Mouse (Mus musculus) cortical plate, adult 2 months (tissue): ENCODE results near the gene Dph3. TPM values are rescaled to one million over a fixed set of nuclear protein-coding genes. Genes with fewer than 3 reads are reported as not detected.
"Not testable (repeated sequence)": the region's sequence is repeated elsewhere in the genome, so short reads cannot be mapped to it uniquely, and the experiment has no call there.

ENCODE experiments used
- H3K27ac ChIP-seq: fragments of 200-500 bp; 2 replicates; pipeline ENCODE4 v1.5.1; 2012; ENCODE audit warnings: low read length, control low read depth, inconsistent platforms; ENCODE audit not compliant: insufficient read depth
- H3K4me1 ChIP-seq: fragments of 200-500 bp; 2 replicates; pipeline ENCODE4 v1.6.1; 2011; ENCODE audit warnings: low read length; ENCODE audit not compliant: control insufficient read depth, insufficient read depth
- H3K4me3 ChIP-seq: fragments of 200-500 bp; 2 replicates; pipeline ENCODE4 v1.5.1; 2011; ENCODE audit warnings: mild to moderate bottlenecking, low read length, control low read depth; ENCODE audit not compliant: insufficient read depth
- CTCF ChIP-seq: fragments of 200-500 bp; IDR thresholded peaks from 2 replicates; pipeline ENCODE4 v1.5.1; 2011; ENCODE audit warnings: mild to moderate bottlenecking, control low read depth, low read length; ENCODE audit not compliant: insufficient read depth; ENCODE audit errors: extremely low read depth
- POLR2A ChIP-seq: fragments of 200-500 bp; IDR thresholded peaks from 2 replicates; pipeline ENCODE4 v1.6.1; 2011; ENCODE audit warnings: mild to moderate bottlenecking, low read length, control low read depth; ENCODE audit not compliant: insufficient read depth; ENCODE audit errors: extremely low read depth
- polyA plus RNA-seq: library from polyadenylated mRNA; depleted of rRNA; stranded (reverse); fragments of >200 nt; gene quantifications from 2 replicates; pipeline ENCODE4 v1.2.3, GENCODE M21; 2012

The Dph3 gene
- polyA plus RNA-seq, 1 experiment, result 41.9 TPM

GRCm38 (mm10) chr14:32105663-32106062 is 20.1 kb upstream of the Dph3 start:
- Histone ChIP-seq H3K4me1 (no peaks in the 10 kb centered on the region), H3K27ac (no peak overlapping the region), H3K4me3 (no peak overlapping the region)
- TF ChIP-seq POLR2A (no peak), CTCF (no peak)

- TF ChIP-seq CTCF (no peak), POLR2A (no peak)
- H3K4me3 ChIP-seq, result no peak overlapping the region
- H3K27ac ChIP-seq, result no peak overlapping the region
- no peaks in the 10 kb centered on the region for H3K4me1 ChIP-seq
Measured at GRCm38 (mm10) chr14:32103556-32103955, 18.0 kb upstream of the Dph3 start.

GRCm38 (mm10) chr14:32098951-32099350 is 13.4 kb upstream of the Dph3 start:
- H3K4me1 ChIP-seq, result no peaks in the 10 kb centered on the region
- no peak overlapping the region for H3K4me3 ChIP-seq
- TF ChIP-seq CTCF (no peak), POLR2A (no peak)
- H3K27ac ChIP-seq, result no peak overlapping the region

- TF ChIP-seq POLR2A, result no peak
- TF ChIP-seq CTCF, result no peak
- no peaks in the 10 kb centered on the region for H3K4me1 ChIP-seq
Measured at GRCm38 (mm10) chr14:32097691-32098090, 12.2 kb upstream of the Dph3 start.

GRCm38 (mm10) chr14:32096740-32097139 is 11.2 kb upstream of the Dph3 start:
- no peak for TF ChIP-seq CTCF
- TF ChIP-seq POLR2A, result no peak
- Histone ChIP-seq H3K4me1 (no peaks in the 10 kb centered on the region), H3K27ac (no peak overlapping the region), H3K4me3 (no peak overlapping the region)

More at GRCm38 (mm10) chr14:32097691-32098090, 12.2 kb upstream of the Dph3 start:
- Histone ChIP-seq H3K27ac (no peak overlapping the region), H3K4me3 (no peak overlapping the region)

- no peak overlapping the region for H3K27ac ChIP-seq
- no peak overlapping the region for H3K4me3 ChIP-seq
- no peak for TF ChIP-seq POLR2A
- no peak for TF ChIP-seq CTCF
- H3K4me1 ChIP-seq, result no peaks in the 10 kb centered on the region
Measured at GRCm38 (mm10) chr14:32095646-32096045, 10.1 kb upstream of the Dph3 start.

- Histone ChIP-seq H3K4me1 (no peaks in the 10 kb centered on the region), H3K27ac (no peak overlapping the region), H3K4me3 (no peak overlapping the region)
- no peak for TF ChIP-seq CTCF
- TF ChIP-seq POLR2A, result no peak
Measured at GRCm38 (mm10) chr14:32093500-32094117, 8.1 kb upstream of the Dph3 start.

GRCm38 (mm10) chr14:32093018-32093417 is 7.5 kb upstream of the Dph3 start:
- no peaks in the 10 kb centered on the region for H3K4me1 ChIP-seq
- TF ChIP-seq CTCF (no peak), POLR2A (no peak)
- H3K27ac ChIP-seq, result no peak overlapping the region
- no peak overlapping the region for H3K4me3 ChIP-seq

- H3K4me3 ChIP-seq, result no peak overlapping the region
- no peaks in the 10 kb centered on the region for H3K4me1 ChIP-seq
- no peak for TF ChIP-seq CTCF
- no peak for TF ChIP-seq POLR2A
- no peak overlapping the region for H3K27ac ChIP-seq
Measured at GRCm38 (mm10) chr14:32091704-32092103, 6.2 kb upstream of the Dph3 start.

GRCm38 (mm10) chr14:32091124-32091523 is 5.6 kb upstream of the Dph3 start:
- H3K4me1 ChIP-seq, result peaks cover 1% of the 10 kb centered on the region; the same call in 1 of the 2 replicates
- H3K4me3 ChIP-seq, result no peak overlapping the region

GRCm38 (mm10) chr14:32087584-32088248 is 2.2 kb upstream of the Dph3 start:
- not testable (repeated sequence) for H3K4me3 ChIP-seq

More at GRCm38 (mm10) chr14:32091124-32091523, 5.6 kb upstream of the Dph3 start:
- TF ChIP-seq CTCF, result no peak
- no peak for TF ChIP-seq POLR2A
- H3K27ac ChIP-seq, result no peak overlapping the region

More at GRCm38 (mm10) chr14:32087584-32088248, 2.2 kb upstream of the Dph3 start:
- H3K27ac ChIP-seq, H3K4me1 ChIP-seq: not testable (repeated sequence)
